Mouse (Mus musculus) cortical plate, adult 2 months (tissue): ENCODE data around the gene Gm6509. TPM values are rescaled to one million over a fixed set of nuclear protein-coding genes. Genes with fewer than 3 reads are reported as not detected.
"Not testable (repeated sequence)": the region's sequence is repeated elsewhere in the genome, so short reads cannot be mapped to it uniquely, and the experiment has no call there.

Experiments used
- H3K27ac ChIP-seq: fragments of 200-500 bp; 2 replicates; pipeline ENCODE4 v1.5.1; 2012; ENCODE audit warnings: low read length, control low read depth, inconsistent platforms; ENCODE audit not compliant: insufficient read depth
- H3K4me1 ChIP-seq: fragments of 200-500 bp; 2 replicates; pipeline ENCODE4 v1.6.1; 2011; ENCODE audit warnings: low read length; ENCODE audit not compliant: control insufficient read depth, insufficient read depth
- H3K4me3 ChIP-seq: fragments of 200-500 bp; 2 replicates; pipeline ENCODE4 v1.5.1; 2011; ENCODE audit warnings: mild to moderate bottlenecking, low read length, control low read depth; ENCODE audit not compliant: insufficient read depth
- polyA plus RNA-seq: library from polyadenylated mRNA; depleted of rRNA; stranded (reverse); fragments of >200 nt; gene quantifications from 2 replicates; pipeline ENCODE4 v1.2.3, GENCODE M21; 2012; rRNA removed

Gm6509 gene
- polyA plus RNA-seq, result not detected in 2 replicates

- not testable (repeated sequence) for H3K4me3 ChIP-seq, H3K27ac ChIP-seq, H3K4me1 ChIP-seq
Measured at GRCm38 (mm10) chr5:94623679-94624078, at the start of gene Gm6509. TSS of gene Gm6509 (plus strand) at chr5:94623979.

GRCm38 (mm10) chr5:94616242-94616641 lies 7.5 kb upstream of the Gm6509 start, which contains the start of gene Gm3147:
TSS of gene Gm3147 (minus strand) at chr5:94616342.
- H3K4me1 ChIP-seq, H3K4me3 ChIP-seq, H3K27ac ChIP-seq: not testable (repeated sequence)

GRCm38 (mm10) chr5:94648082-94648481 lies 24.3 kb downstream of the Gm6509 start, which contains the start of gene Gm6205:
TSS of gene Gm6205 (plus strand) at chr5:94648382.
- H3K4me1 ChIP-seq, H3K27ac ChIP-seq, H3K4me3 ChIP-seq: not testable (repeated sequence)

Other genes with a start within 250 kb of the Gm6509 start
- not detected in 2 replicates for gene Gm7682, start 178.2 kb upstream of the Gm6509 start, polyA plus RNA-seq
- gene Gm3139, start 97.7 kb upstream of the Gm6509 start, polyA plus RNA-seq, result not detected in 2 replicates
- not detected in 2 replicates for gene Gm3147, start 7.6 kb upstream of the Gm6509 start, polyA plus RNA-seq
- not detected in 2 replicates for gene Gm6205, start 24.4 kb downstream of the Gm6509 start, polyA plus RNA-seq
- not detected in 2 replicates for gene Gm3183, start 241.5 kb downstream of the Gm6509 start, polyA plus RNA-seq